Mouse (Mus musculus): Measurements from ENCODE around the gene Fam180a. TPM values are rescaled to one million over a fixed set of nuclear protein-coding genes. Genes with fewer than 3 reads are reported as not detected.

Fam180a gene
- 5.0 TPM for polyA plus RNA-seq (2014; fragmentation: Illumina TruSeq; extraction: RNeasy Lipid Tissue Mini Kit (QIAGEN cat#74804); ENCODE audit: low read depth, low replicate concordance)

GRCm38 (mm10) chr6:35326111-35326515, at the start of gene Fam180a:
Gene Fam180a, minus strand, starts transcription at chr6:35326141.

GRCm38 (mm10) chr6:35308037-35308436, 17.9 kb downstream of the Fam180a start, which contains the start of gene Slc13a4:
Gene Slc13a4, minus strand, starts transcription at chr6:35308131.

Other genes with a start within 250 kb of the Fam180a start
- 15.2 TPM for gene Cnot4, start 192.4 kb downstream of the Fam180a start, polyA plus RNA-seq (2014; fragmentation: Illumina TruSeq; extraction: RNeasy Lipid Tissue Mini Kit (QIAGEN cat#74804); ENCODE audit: low read depth, low replicate concordance)
- gene Nup205, start 148.7 kb downstream of the Fam180a start, polyA plus RNA-seq (2014; fragmentation: Illumina TruSeq; extraction: RNeasy Lipid Tissue Mini Kit (QIAGEN cat#74804); ENCODE audit: low read depth, low replicate concordance) = 19.0 TPM
- 3.6 TPM for gene Slc13a4, start 18.0 kb downstream of the Fam180a start, polyA plus RNA-seq (2014; fragmentation: Illumina TruSeq; extraction: RNeasy Lipid Tissue Mini Kit (QIAGEN cat#74804); ENCODE audit: low read depth, low replicate concordance)
- gene Mtpn, start 213.7 kb upstream of the Fam180a start, polyA plus RNA-seq (2014; fragmentation: Illumina TruSeq; extraction: RNeasy Lipid Tissue Mini Kit (QIAGEN cat#74804); ENCODE audit: low read depth, low replicate concordance) = 73.3 TPM

All from adipose tissue, adult 10 weeks (tissue).